Comparison of ENCODE assay signal across 8 mouse cellular contexts in the genomic region with DNA sequence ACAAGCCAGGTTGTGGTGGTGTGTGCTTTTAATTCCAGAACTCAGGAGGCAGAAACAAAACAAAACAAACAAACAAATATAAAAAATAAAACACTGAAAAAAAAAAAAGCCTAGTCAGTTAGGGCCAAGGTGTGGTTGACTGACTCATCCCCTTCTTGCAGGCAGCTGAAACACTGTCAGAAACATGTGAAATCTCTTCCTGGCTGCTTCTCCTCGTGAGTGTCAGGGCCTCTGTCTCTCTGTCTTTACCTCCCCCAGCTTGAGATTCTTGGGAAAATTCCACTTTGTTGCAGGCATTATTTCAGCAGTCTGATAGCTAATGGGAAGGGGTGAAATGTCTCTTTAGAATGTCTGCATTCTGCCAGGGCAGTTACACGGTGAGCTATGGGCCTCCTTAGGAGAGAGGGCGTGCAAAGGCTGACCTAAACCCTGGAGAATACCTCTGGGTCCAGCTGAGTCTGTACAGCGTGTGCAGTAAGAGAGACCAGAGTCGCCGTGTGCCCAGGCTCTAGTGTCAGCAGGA. TPM values are rescaled to one million over a fixed set of nuclear protein-coding genes. Genes with fewer than 3 reads are reported as not detected.
DNase-seq lines count a peak whose midpoint lies in the region; ATAC-seq and TF ChIP-seq lines count a peak whose summit lies in the region.

No protein-coding gene starts in this region.

- peak overlapping the region; percentile 13 for H3K27ac ChIP-seq in cerebellum, adult 2 months (ENCODE audit: insufficient read depth, low read length)
- peak overlapping the region; percentile 69 for H3K27ac ChIP-seq in thymus, adult 2 months (ENCODE audit: control insufficient read depth, insufficient read depth, low read length)
- peak overlapping the region; percentile 84 for H3K27ac ChIP-seq in limb, embryonic 12.5 days
- H3K27ac ChIP-seq in stomach, embryonic 16.5 days (ENCODE audit: low read length): peak overlapping the region; percentile 89

- 2% methylated on average over 6 of the region's 6 CpGs for WGBS in cerebellum, adult 2 months
- 31% methylated on average over 6 of the region's 6 CpGs for WGBS in thymus, adult 2 months
- 11% methylated on average over 6 of the region's 6 CpGs for WGBS in limb, embryonic 12.5 days
- 8% methylated on average over 6 of the region's 6 CpGs for WGBS in stomach, embryonic 16.5 days

- H3K4me1 ChIP-seq in cerebellum, adult 2 months (ENCODE audit: control insufficient read depth, insufficient read depth, low read length): peaks cover 8% of the 10 kb centered on the region; the same call in 1 of the 2 replicates
- peaks cover 26% of the 10 kb centered on the region for H3K4me1 ChIP-seq in thymus, adult 2 months (replicated peaks; ENCODE audit: control insufficient read depth, insufficient read depth, low read length)
- H3K4me1 ChIP-seq in limb, embryonic 12.5 days (replicated peaks): peaks cover 16% of the 10 kb centered on the region
- H3K4me1 ChIP-seq in stomach, embryonic 16.5 days (ENCODE audit: control insufficient read depth, insufficient read depth, low read length): peaks cover 15% of the 10 kb centered on the region

- peak overlapping the region; percentile 52 for H3K4me3 ChIP-seq in cerebellum, adult 2 months (replicated peaks; ENCODE audit: insufficient read depth, low read depth, low read length)
- peak overlapping the region; percentile 36 for H3K4me3 ChIP-seq in thymus, adult 2 months (ENCODE audit: control insufficient read depth, insufficient read depth, low read length)
- peak overlapping the region; percentile 26 for H3K4me3 ChIP-seq in limb, embryonic 12.5 days (replicated peaks)
- peak overlapping the region; percentile 39 for H3K4me3 ChIP-seq in stomach, embryonic 16.5 days (replicated peaks; ENCODE audit: low read length)

- H3K4me2 ChIP-seq in limb, embryonic 12.5 days: peak overlapping the region; percentile 52
- peak overlapping the region; percentile 60 for H3K4me2 ChIP-seq in stomach, embryonic 16.5 days (ENCODE audit: low read depth, low read length)

- TF ChIP-seq CTCF in cerebellum, adult 2 months (IDR thresholded peaks at IDR 0.05; ENCODE audit: borderline replicate concordance, insufficient read depth, low read depth, low read length): no peak
- TF ChIP-seq CTCF in thymus, adult 2 months (IDR thresholded peaks at IDR 0.05; ENCODE audit: borderline replicate concordance, control insufficient read depth, extremely low read depth, insufficient read depth, low read length, poor library complexity): no peak

- H3K9ac ChIP-seq in limb, embryonic 12.5 days (replicated peaks): peak overlapping the region; percentile 44
- H3K9ac ChIP-seq in stomach, embryonic 16.5 days (ENCODE audit: low read length): peak overlapping the region; percentile 72

- H3K27me3 ChIP-seq in cerebellum, adult 2 months (ENCODE audit: control insufficient read depth, insufficient read depth, low read length): no peaks in the 10 kb centered on the region
- H3K27me3 ChIP-seq in thymus, adult 2 months (ENCODE audit: control insufficient read depth, insufficient read depth, low read length): no peaks in the 10 kb centered on the region
- H3K27me3 ChIP-seq in limb, embryonic 12.5 days: no peaks in the 10 kb centered on the region
- no peaks in the 10 kb centered on the region for H3K27me3 ChIP-seq in stomach, embryonic 16.5 days (ENCODE audit: control insufficient read depth, insufficient read depth, low read length)

- H3K36me3 ChIP-seq in thymus, adult 2 months (ENCODE audit: control insufficient read depth, insufficient read depth, low read length): no peaks in the 10 kb centered on the region
- peaks cover 29% of the 10 kb centered on the region for H3K36me3 ChIP-seq in limb, embryonic 12.5 days
- no peaks in the 10 kb centered on the region for H3K36me3 ChIP-seq in stomach, embryonic 16.5 days (ENCODE audit: control insufficient read depth, insufficient read depth, low read length)

- no peak for TF ChIP-seq POLR2A in cerebellum, adult 2 months (IDR thresholded peaks at IDR 0.05; ENCODE audit: borderline replicate concordance, insufficient read depth, low read length)
- no peak for TF ChIP-seq POLR2A in thymus, adult 2 months (IDR thresholded peaks at IDR 0.05; ENCODE audit: control insufficient read depth, extremely low read depth, insufficient read depth, low read length, poor library complexity)

- H3K9me3 ChIP-seq in limb, embryonic 12.5 days: no peaks in the 10 kb centered on the region
- H3K9me3 ChIP-seq in stomach, embryonic 16.5 days (replicated peaks; ENCODE audit: control insufficient read depth, low read length): no peaks in the 10 kb centered on the region

- no peak for ATAC-seq in limb, embryonic 12.5 days (ENCODE audit: insufficient number of reproducible peaks, insufficient read depth, low FRiP score, low TSS enrichment, low read depth)
- no peak for ATAC-seq in stomach, embryonic 16.5 days (ENCODE audit: insufficient read depth, low FRiP score)

- DNase-seq in cerebellum, adult 2 months: no peak
- DNase-seq in cerebellum, postnatal 36 days: no peak
- no peak for DNase-seq in thymus, adult 2 months
- no peak for DNase-seq in thymus, postnatal 36 days
- DNase-seq in spleen, postnatal 10 days (ENCODE audit: low spot score in 2 of 2): no peak
- no peak for DNase-seq in gastrocnemius, adult 18-20 months (ENCODE audit: low spot score)

RNA-seq across cellular contexts. Expression of a gene that starts 2.8 kb away (rescaled TPM):
- polyA plus RNA-seq in cerebellum, adult 2 months (2012; rRNA removed): 148 and 150 TPM in 2 replicates
- polyA plus RNA-seq in thymus, adult 2 months (2012; rRNA removed): 154 and 156 TPM in 2 replicates
- polyA plus RNA-seq in limb, embryonic 12.5 days (2016; fragmentation: Nextera tagmentation; extraction: Ambion mirVana): 467 and 486 TPM in 2 replicates
- polyA plus RNA-seq in stomach, embryonic 16.5 days (2015; fragmentation: Nextera tagmentation; extraction: Ambion mirVana): 317 and 357 TPM in 2 replicates
- 100 to 1,000 TPM; 127 to 132 TPM for total RNA-seq in gastrocnemius, adult 18-20 months (2021)

RNA-seq across cellular contexts. Expression of a gene that starts 3.1 kb away (rescaled TPM):
- polyA plus RNA-seq in cerebellum, adult 2 months (2012; rRNA removed): 12.2 and 14.4 TPM in 2 replicates
- 17.3 and 20.2 TPM in 2 replicates for polyA plus RNA-seq in thymus, adult 2 months (2012; rRNA removed)
- 17.4 and 18.2 TPM in 2 replicates for polyA plus RNA-seq in limb, embryonic 12.5 days (2016; fragmentation: Nextera tagmentation; extraction: Ambion mirVana)
- polyA plus RNA-seq in stomach, embryonic 16.5 days (2015; fragmentation: Nextera tagmentation; extraction: Ambion mirVana): 19.3 and 19.4 TPM in 2 replicates
- 1 to 10 TPM; 3.2 to 4.6 TPM for total RNA-seq in gastrocnemius, adult 18-20 months (2021)

RNA-seq across cellular contexts. Expression of a gene that starts 25.1 kb away (rescaled TPM):
- 13.0 and 15.0 TPM in 2 replicates for polyA plus RNA-seq in cerebellum, adult 2 months (2012; rRNA removed)
- 18.7 and 20.6 TPM in 2 replicates for polyA plus RNA-seq in thymus, adult 2 months (2012; rRNA removed)
- polyA plus RNA-seq in limb, embryonic 12.5 days (2016; fragmentation: Nextera tagmentation; extraction: Ambion mirVana): 38.9 and 43.3 TPM in 2 replicates
- 24.6 and 25.0 TPM in 2 replicates for polyA plus RNA-seq in stomach, embryonic 16.5 days (2015; fragmentation: Nextera tagmentation; extraction: Ambion mirVana)
- total RNA-seq in gastrocnemius, adult 18-20 months (2021): 1 to 10 TPM in 1 of 2 experiments, under 1 TPM in 1; 0.87 to 1.0 TPM

RNA-seq across cellular contexts. Expression of a gene that starts 25.3 kb away (rescaled TPM):
- 11.7 and 12.0 TPM in 2 replicates for polyA plus RNA-seq in cerebellum, adult 2 months (2012; rRNA removed)
- polyA plus RNA-seq in thymus, adult 2 months (2012; rRNA removed): 87.9 and 93.7 TPM in 2 replicates
- 17.0 and 18.0 TPM in 2 replicates for polyA plus RNA-seq in limb, embryonic 12.5 days (2016; fragmentation: Nextera tagmentation; extraction: Ambion mirVana)
- 22.6 and 26.4 TPM in 2 replicates for polyA plus RNA-seq in stomach, embryonic 16.5 days (2015; fragmentation: Nextera tagmentation; extraction: Ambion mirVana)
- 1 to 10 TPM; 5.5 to 6.6 TPM for total RNA-seq in gastrocnemius, adult 18-20 months (2021)

RNA-seq across cellular contexts. Expression of a gene that starts 31.7 kb away (rescaled TPM):
- polyA plus RNA-seq in cerebellum, adult 2 months (2012; rRNA removed): 0.20 and 0.21 TPM in 2 replicates
- polyA plus RNA-seq in thymus, adult 2 months (2012; rRNA removed): 3.1 and 4.7 TPM in 2 replicates
- polyA plus RNA-seq in limb, embryonic 12.5 days (2016; fragmentation: Nextera tagmentation; extraction: Ambion mirVana): 2.9 and 3.5 TPM in 2 replicates
- polyA plus RNA-seq in stomach, embryonic 16.5 days (2015; fragmentation: Nextera tagmentation; extraction: Ambion mirVana): 1.2 and 2.0 TPM in 2 replicates
- not detected for total RNA-seq in gastrocnemius, adult 18-20 months (2021)

Comparison
In these comparisons a context has a peak if more than half of its experiments do, and no peak if none do; other contexts are left out.
1. H3K27ac ChIP-seq: peak in every context shown above with its lines; median percentile 89 in stomach, embryonic 16.5 days; 84 in limb, embryonic 12.5 days; 69 in thymus, adult 2 months; 13 in cerebellum, adult 2 months.